Mouse (Mus musculus) liver, embryonic 14.5 days (tissue): ENCODE data around the gene Fut1.

Experiments
- CTCF ChIP-seq: IDR thresholded peaks from 2 replicates; pipeline ENCODE4 v1.5.1; 2016; ENCODE audit warnings: antibody characterized with exemption, low read depth, control low read depth
- EP300 ChIP-seq: IDR thresholded peaks from 2 replicates; pipeline ENCODE4 v1.6.1; 2016; ENCODE audit warnings: antibody characterized with exemption, low read depth

GRCm38 (mm10) chr7:45634946-45635681 is 18.0 kb downstream of the Fut1 start:
- TF ChIP-seq CTCF (no peak), EP300 (no peak)
